Mouse (Mus musculus): ENCODE data around the gene Add2. TPM values are rescaled to one million over a fixed set of nuclear protein-coding genes. Genes with fewer than 3 reads are reported as not detected.
A peak's percentile ranks its signal among the peaks of the same experiment; 100 is the strongest.

The Add2 gene
- total RNA-seq, 2 experiments from 2014 or later, result 256 to 274 TPM

GRCm38 (mm10) chr6:86040140-86040539 is 11.7 kb downstream of the Add2 start:
- intact Hi-C loops (cut with DNase I), result no loop called here
- DNase-seq, result no peak

DNA sequence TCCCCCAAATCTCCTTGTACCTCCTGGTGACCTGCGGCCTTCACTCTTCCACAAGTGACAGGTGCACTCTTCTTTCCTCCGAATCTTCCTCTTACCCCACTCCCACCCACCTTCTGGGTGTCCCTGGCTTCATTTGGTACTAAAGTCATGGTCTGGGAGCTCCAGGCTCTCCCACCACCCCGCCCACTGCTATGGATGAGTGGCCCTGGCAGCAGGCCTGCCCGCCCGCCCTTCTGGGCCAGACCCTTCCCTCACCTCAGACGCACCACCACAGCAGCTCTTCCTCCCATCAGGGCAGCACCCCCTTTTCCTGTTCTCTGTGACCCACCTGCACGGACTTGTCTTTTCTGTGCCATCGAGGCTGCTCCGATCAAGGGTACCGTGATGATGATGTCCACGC is 19.0 kb downstream of the Add2 start:
- intact Hi-C loops (cut with DNase I), result no loop called here
- DNase-seq, result no peak

- DNase-seq, result no peak
- intact Hi-C loops (cut with DNase I), result no loop called here
Observed at GRCm38 (mm10) chr6:86048509-86048908, 20.0 kb downstream of the Add2 start.

- DNase-seq, result no peak
- intact Hi-C loops (cut with DNase I), result no loop called here
Observed at GRCm38 (mm10) chr6:86050586-86051268, 22.2 kb downstream of the Add2 start.

DNA sequence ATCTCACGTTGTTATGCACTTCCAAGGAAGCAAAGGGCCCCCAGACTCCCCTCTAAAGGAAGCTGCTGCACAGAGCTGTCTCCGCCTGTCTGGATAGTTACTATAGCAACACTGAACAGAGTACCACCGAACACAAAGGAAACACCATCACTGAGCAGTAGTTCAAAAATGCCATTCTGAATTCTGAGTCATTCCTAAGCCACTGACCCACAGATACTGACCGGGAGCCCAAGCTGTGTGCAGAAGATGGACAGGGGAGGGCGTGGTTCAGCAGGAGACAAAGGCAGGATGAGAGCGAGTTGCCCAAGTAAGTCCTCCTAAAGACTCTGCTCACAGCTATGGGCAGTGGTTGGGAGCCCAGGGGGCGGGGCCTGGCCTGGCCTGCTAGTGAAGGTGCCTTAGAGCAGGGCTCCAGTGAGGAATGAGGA is 23.6 kb downstream of the Add2 start:
- DNase-seq, result peak; percentile 18
- intact Hi-C loops (cut with DNase I), result no loop called here

DNA sequence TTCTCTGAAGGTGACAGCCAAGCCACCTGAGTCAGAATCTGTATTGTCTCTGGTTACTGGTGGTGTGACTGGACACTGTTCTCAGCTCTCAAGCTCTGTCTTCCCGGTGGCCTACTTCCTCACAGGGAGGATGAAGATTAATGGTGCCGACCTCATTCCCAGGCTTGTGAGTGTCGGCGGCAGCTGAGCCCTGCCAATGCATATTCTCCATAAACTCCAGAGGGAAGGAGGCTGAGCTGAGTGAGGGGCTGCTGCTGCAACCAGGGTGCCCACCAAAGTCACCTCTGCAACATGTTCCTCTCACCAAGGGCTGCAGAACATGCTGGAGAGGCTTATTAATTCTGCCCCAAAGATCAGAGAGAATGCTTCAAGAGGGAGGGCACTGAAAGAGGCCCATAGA is 24.1 kb downstream of the Add2 start:
- intact Hi-C loops (cut with DNase I), result no loop called here
- DNase-seq, result no peak

- no peak for DNase-seq
- intact Hi-C loops (cut with DNase I), result no loop called here
Observed at GRCm38 (mm10) chr6:86053099-86053498, 24.6 kb downstream of the Add2 start.

DNA sequence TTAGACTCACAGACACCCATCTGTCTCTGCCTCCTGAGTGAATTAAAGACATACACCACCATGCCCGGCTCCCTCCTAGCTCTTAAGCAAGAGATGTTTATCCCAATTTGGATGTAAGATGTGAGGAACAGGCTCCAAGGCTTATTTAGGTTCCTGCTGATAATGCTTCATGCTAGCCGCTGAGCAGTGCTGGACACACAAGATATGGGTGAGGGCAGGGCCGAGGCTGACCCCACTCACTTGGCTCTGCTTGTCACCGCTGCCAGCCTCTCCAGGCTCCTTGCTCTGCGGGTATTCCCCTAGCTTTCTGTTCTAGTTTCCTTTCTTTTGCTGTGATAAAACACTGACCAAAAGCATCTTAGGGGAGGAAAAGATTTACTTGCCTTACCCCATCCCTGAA is 25.1 kb downstream of the Add2 start:
- DNase-seq, result no peak
- intact Hi-C loops (cut with DNase I), result no loop called here

GRCm38 (mm10) chr6:86058475-86058874 is 30.0 kb downstream of the Add2 start:
- DNase-seq, result no peak

GRCm38 (mm10) chr6:86059151-86059853 is 30.8 kb downstream of the Add2 start:
- no peak for DNase-seq
- intact Hi-C loops (cut with DNase I), result no loop called here

More at GRCm38 (mm10) chr6:86058475-86058874, 30.0 kb downstream of the Add2 start:
- intact Hi-C loops (cut with DNase I), result no loop called here

- intact Hi-C loops (cut with DNase I), result no loop called here
- DNase-seq, result no peak
Observed at GRCm38 (mm10) chr6:86060170-86060569, 31.7 kb downstream of the Add2 start.

DNA sequence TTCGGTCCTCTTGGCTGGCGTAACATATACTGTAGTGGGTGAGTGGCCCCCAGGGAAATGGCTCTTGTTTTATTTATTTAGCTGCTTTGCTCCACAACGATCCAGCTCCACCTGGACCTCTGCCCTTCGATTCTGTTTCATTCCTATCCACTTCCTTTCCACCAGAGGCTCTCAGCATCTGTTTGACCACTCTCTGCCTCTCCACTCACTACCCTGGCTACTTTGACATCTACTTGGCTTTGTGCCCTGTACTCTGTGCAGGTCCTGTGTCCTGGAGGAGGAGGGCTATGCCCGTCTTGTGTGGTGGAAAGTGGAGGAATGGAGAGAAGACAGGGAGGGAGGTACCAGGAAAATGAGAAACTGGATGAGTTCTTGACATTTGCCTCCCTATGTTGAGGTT is 33.7 kb downstream of the Add2 start:
- no peak for DNase-seq

DNA sequence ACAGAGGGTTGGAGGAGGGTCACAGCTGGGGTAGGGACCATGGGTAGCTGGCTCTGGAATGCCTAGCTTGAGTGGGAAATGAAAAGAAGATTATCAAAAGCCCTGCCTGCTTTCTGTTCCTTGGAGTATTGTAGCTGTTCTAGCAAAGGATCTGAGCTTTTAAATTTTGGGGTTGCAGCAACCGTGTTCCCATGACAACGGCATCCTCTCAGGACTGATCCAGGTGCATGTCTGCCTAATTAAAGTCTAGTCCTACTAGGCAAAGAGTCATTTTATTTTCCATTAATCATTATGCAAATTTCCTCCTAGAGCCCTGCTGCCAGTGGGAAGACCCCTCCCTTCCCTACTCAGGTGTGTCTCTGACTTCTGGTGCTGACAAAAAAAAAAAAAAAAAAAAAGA is 34.2 kb downstream of the Add2 start:
- no peak for DNase-seq

More for the DNA sequence above, 33.7 kb downstream of the Add2 start:
- intact Hi-C loops (cut with DNase I), result no loop called here

DNA sequence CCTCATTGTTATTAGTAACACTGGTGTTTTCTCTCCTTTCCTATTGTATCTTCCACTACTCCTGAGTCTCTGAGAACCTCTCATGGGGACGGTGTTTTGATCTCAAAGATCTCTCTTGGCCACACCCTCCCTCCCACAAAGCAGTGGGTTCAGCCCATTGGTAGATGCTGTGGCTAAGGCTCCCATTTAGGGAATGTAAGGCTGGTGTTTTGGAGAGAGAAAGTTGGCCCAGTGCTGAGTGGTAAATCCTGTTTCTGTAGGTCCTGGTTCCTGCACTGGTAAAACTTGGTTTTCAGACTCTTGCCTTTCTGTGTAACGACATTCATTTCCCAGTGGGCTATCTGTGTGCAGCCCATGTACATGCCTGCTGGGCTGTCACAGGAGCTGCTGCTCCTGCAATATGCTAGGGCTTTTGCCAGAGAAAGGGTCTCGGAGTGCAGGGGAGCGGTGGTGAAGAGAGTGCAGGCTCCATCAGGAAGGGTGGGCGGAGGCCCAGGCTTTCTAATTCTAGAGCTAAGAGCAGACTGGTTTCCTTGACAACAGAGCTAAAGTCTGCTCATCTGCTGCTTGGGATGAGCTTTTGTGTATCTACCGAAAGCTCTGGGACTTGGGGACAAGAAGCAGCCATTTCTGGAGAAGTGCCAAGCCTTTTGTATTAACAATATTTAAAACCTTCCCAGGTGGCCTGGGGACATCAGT is 36.0 kb downstream of the Add2 start:
- peak; percentile 51 for DNase-seq
- intact Hi-C loops (cut with DNase I), result loop anchor here (5.0 kb wide), 1 partner anchor 32 kb away; no protein-coding TSS in a partner anchor

More for the DNA sequence above, 34.2 kb downstream of the Add2 start:
- intact Hi-C loops (cut with DNase I), result no loop called here

- DNase-seq, result no peak
- intact Hi-C loops (cut with DNase I), result loop anchor here (5.0 kb wide), 1 partner anchor 34 kb away; no protein-coding TSS in a partner anchor
Observed at GRCm38 (mm10) chr6:86066727-86067126, 38.2 kb downstream of the Add2 start.

- no peak for DNase-seq
- intact Hi-C loops (cut with DNase I), result loop anchor here (5.0 kb wide), 1 partner anchor 35 kb away; no protein-coding TSS in a partner anchor
Observed at GRCm38 (mm10) chr6:86067145-86067544, 38.7 kb downstream of the Add2 start.

GRCm38 (mm10) chr6:86069009-86069408 is 40.5 kb downstream of the Add2 start:
- intact Hi-C loops (cut with DNase I), result loop anchor here (5.0 kb wide), 1 partner anchor 37 kb away; no protein-coding TSS in a partner anchor
- no peak for DNase-seq

- intact Hi-C loops (cut with DNase I), result loop anchor here (5.0 kb wide), 1 partner anchor 38 kb away; no protein-coding TSS in a partner anchor
Observed at GRCm38 (mm10) chr6:86069856-86070255, 41.4 kb downstream of the Add2 start.

DNA sequence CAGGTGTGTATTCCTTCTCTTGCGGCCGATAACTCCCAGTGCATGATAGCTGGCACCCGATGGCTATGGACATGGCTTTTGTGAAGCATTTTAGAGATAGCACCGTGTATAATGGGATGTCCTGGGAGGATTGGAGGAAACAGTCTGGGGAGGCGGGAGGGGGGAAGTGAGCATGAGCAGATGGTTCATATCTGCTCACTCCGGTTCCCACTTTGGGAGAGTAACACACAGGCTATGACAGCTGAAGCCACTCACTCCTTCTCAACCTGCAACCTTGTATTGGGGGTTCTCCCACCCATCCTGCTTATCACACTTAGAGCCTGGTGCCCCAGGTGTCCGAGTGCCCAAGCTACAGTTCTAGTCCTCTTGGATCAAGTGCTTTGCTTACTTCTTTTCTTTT is 41.8 kb downstream of the Add2 start:
- no peak for DNase-seq
- intact Hi-C loops (cut with DNase I), result no loop called here

More at GRCm38 (mm10) chr6:86069856-86070255, 41.4 kb downstream of the Add2 start:
- DNase-seq, result no peak

DNA sequence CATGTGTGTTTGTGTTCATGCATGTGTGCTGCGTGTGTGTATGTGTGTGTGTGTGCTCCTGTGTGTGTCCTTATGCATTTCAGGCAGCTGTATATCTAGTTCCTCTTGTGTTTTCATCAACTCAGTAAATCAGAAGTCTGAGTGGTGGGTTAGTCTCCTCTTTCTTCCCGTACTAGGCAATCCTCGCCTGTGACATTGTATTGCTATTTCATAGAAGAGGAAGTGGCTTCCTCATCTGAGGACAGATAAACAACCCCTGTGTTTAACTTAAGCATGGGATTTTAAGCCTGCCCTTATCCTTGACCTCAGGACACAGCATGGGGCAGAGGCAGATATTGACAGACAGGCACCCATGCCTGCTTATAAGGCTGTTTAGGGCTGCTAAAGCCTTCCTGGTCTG is 45.4 kb downstream of the Add2 start:
- intact Hi-C loops (cut with DNase I), result no loop called here
- no peak for DNase-seq

- intact Hi-C loops (cut with DNase I), result no loop called here
- DNase-seq, result no peak
Observed at GRCm38 (mm10) chr6:86074538-86075204, 46.2 kb downstream of the Add2 start.
